Mouse (Mus musculus): ENCODE results near the gene Neurod2. TPM values are rescaled to one million over a fixed set of nuclear protein-coding genes. Genes with fewer than 3 reads are reported as not detected.

Gene Neurod2
- polyA plus RNA-seq, 1 experiment from 2014 or later = 6.5 TPM

DNA sequence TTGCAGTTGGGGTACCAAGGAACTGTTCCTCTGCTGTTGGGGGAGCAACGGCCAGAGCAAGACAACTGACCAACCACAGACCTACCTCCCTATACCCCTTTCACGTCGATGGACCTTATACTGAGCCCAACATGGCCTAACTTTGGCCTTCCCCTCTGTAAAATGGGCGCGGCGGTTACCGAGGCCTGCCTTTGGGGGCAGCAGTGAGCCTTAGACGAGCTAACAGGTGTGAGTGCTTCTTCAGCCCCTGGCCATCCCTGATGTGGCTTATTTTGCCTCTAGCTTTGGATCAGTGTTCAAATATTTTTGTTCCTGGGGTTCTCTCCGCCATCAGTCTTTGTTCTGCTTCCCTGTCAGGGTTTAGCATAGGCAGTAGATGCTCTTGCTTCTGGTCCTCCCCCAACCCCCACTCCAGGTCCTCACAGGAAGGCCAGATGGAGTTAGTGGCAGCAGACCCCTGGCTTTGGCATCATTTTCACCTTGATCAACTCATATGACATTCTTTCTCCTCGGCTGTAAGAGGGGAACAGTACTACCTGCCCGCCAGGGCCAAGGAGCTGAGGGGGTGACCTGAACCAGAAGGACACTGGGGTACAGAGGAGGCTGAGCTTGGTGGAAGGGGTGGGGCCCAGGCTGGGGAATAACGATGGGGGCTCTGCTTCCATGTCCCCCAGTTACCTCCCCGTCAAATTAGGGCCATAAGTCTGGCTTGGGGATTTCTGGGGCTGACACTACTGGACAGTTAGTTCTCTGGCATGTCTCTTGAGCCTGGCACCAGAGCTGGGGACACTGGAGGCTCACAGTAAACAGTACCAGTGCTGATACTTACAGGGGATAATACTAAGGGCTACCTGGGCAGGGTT lies 7.0 kb upstream of the Neurod2 start:
- Histone ChIP-seq H3K27ac (no peak overlapping the region), H3K4me1 (peaks cover 34% of the 10 kb centered on the region), H3K4me2 (no peak overlapping the region), H3K9ac (no peak overlapping the region), H3K9me3 (no peaks in the 10 kb centered on the region), H3K36me3 (replicated peaks) (no peaks in the 10 kb centered on the region), H3K27me3 (replicated peaks) (peaks cover 91% of the 10 kb centered on the region), H3K4me3 (no peak overlapping the region)
- ATAC-seq (replicated peaks) = no peak
- 17% methylated on average over 13 of the region's 13 CpGs for WGBS

DNA sequence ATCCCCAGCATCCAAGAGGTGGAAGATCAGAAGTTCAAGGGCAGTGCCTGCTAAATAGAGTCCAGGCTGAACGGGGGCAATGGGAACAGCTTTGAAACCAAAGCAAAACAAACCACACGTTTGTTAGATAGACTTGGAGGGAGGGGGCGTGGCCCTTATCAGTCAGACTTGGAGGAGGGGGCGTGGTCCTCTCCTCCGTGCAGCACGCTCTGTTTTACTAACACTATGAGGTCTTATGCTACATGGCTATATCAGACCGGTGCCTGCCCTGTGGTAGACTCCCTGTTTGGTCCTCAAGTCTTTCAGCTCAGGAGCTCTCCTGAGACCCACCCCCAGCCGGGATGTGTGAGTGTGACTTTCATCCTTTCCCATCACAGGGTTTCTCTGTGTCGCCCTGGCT lies 5.8 kb upstream of the Neurod2 start:
- no peak overlapping the region for H3K4me2 ChIP-seq
- H3K4me3 ChIP-seq = no peak overlapping the region
- WGBS = 7% methylated on average over 9 of the region's 9 CpGs
- H3K4me1 ChIP-seq = peaks cover 31% of the 10 kb centered on the region
- no peak for ATAC-seq (replicated peaks)
- H3K36me3 ChIP-seq (replicated peaks) = no peaks in the 10 kb centered on the region
- H3K9ac ChIP-seq = no peak overlapping the region
- peaks cover 94% of the 10 kb centered on the region for H3K27me3 ChIP-seq (replicated peaks)
- no peak overlapping the region for H3K27ac ChIP-seq
- H3K9me3 ChIP-seq = no peaks in the 10 kb centered on the region

DNA sequence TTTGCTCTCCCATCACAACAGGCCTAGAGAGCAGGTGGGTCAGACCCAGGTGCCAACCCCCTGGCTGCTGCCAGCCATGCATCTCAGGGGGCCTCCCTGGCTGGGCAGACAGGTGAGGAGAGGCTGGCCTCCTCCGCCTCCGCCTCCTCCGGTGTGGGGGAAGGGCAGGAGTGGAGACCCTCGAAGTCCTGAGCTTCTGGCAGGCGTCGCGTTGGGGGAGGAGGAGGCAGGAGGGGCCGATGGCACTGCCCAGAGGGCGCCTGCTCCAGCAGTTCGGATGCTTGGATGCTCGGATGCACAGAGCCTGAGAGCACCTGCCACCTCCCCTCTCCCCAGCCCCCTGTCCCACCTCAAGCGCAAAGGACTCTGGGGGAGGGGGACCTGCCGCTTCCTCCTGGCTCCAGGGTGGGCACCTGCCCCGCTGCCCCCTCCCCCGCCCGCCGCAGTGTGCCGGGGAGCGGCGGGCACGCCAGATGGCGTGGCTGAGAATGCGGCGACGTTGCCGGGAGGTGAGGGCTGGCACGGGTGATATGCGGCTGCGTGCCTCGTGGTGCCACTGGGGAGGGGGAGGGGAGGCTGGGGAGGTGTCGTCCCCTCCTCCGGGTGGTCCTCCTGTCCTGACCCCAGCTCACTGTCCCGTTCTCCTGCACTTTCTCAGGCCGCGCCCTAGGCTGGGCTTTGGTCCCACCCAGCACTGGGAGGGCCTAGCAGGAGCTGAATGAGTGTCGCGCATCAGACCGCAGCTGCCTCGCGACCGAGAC lies 4.7 kb upstream of the Neurod2 start:
- Histone ChIP-seq H3K4me3 (peak overlapping the region; percentile 36), H3K9ac (peak overlapping the region; percentile 43; the same call in 1 of the 2 replicates), H3K4me1 (peaks cover 25% of the 10 kb centered on the region), H3K9me3 (no peaks in the 10 kb centered on the region), H3K27ac (peak overlapping the region; percentile 45; the same call in 1 of the 2 replicates), H3K4me2 (peak overlapping the region; percentile 65), H3K36me3 (replicated peaks) (no peaks in the 10 kb centered on the region), H3K27me3 (replicated peaks) (peaks cover 92% of the 10 kb centered on the region)
- ATAC-seq (replicated peaks) = peak; percentile 19; the same call in 1 of the 2 replicates
- WGBS = 2% methylated on average over 37 of the region's 41 CpGs

DNA sequence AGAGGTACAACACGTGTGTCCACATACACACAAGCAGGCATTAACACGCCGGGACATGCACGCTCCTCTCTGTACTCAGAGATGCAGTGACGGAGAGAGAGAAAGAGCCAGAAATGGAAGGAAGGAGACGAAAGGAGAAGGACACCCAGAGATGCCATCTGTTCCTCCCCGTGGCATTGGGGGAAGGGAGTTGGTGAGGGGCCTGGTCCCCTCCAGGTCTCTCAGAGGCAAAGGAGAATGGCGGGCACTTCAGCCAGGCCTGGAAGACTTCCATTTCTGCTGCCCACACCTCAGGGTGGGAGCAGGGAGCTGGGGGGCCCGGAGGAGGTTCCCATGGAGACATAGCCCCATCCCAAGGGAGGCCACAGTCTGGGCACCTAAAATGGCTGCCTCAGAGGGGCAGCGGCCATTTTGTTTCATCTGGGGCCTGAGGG lies 3.8 kb upstream of the Neurod2 start:
- H3K4me2 ChIP-seq = no peak overlapping the region
- 73% methylated on average over 10 of the region's 10 CpGs for WGBS

DNA sequence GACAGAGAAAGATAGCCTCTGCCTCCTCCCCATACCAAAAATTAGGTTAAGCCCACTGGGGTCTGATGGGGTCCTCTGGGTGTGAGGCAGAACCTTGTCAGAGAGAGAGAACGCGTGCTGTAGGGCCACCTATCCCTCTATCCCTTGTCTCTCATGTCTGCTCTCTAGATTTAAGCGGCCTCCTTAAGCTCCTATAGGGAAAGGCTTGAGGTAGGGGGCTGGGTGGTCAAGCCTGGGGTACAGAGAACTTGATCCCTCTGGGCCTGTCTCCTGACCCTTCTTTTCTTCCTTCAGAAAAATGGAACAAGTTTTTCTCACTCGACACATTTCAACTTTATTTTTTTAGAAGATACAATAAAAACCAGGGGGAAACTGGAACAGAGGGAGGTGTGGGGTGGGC lies 3.4 kb upstream of the Neurod2 start:
- ATAC-seq (replicated peaks) = no peak
- no peaks in the 10 kb centered on the region for H3K36me3 ChIP-seq (replicated peaks)
- H3K9ac ChIP-seq = no peak overlapping the region
- peaks cover 91% of the 10 kb centered on the region for H3K27me3 ChIP-seq (replicated peaks)
- WGBS = 80% methylated on average over 4 of the region's 4 CpGs
- no peaks in the 10 kb centered on the region for H3K9me3 ChIP-seq
- H3K27ac ChIP-seq = no peak overlapping the region
- no peak overlapping the region for H3K4me2 ChIP-seq
- H3K4me1 ChIP-seq = peaks cover 26% of the 10 kb centered on the region
- no peak overlapping the region for H3K4me3 ChIP-seq

More for the DNA sequence above, 3.8 kb upstream of the Neurod2 start:
- no peak overlapping the region for H3K27ac ChIP-seq
- no peaks in the 10 kb centered on the region for H3K9me3 ChIP-seq
- peaks cover 91% of the 10 kb centered on the region for H3K27me3 ChIP-seq (replicated peaks)
- no peak overlapping the region for H3K4me3 ChIP-seq
- H3K36me3 ChIP-seq (replicated peaks) = no peaks in the 10 kb centered on the region
- H3K4me1 ChIP-seq = peaks cover 24% of the 10 kb centered on the region
- H3K9ac ChIP-seq = no peak overlapping the region
- ATAC-seq (replicated peaks) = no peak

DNA sequence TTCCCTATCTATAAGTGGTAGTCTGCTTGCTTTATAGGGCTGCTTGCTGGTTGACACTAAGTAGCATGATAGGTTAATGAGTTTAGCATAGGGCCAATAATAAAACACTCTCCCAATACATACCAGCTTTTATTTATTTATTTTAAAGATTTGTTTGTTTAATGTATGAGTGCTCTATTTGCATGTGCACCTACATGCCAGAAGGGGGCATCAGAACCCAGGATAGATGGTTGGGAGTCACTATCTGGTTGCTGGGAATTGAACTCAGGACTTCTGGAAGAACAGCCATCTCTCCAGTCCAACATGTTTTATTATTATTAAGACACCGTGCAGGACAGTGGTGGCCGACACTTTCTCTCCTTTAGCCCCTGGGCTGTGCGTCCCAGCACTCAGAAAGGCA lies 2.7 kb upstream of the Neurod2 start:
- no peak for ATAC-seq (replicated peaks)
- Histone ChIP-seq H3K9me3 (no peaks in the 10 kb centered on the region), H3K4me3 (no peak overlapping the region), H3K4me1 (peaks cover 33% of the 10 kb centered on the region), H3K36me3 (replicated peaks) (no peaks in the 10 kb centered on the region), H3K27me3 (replicated peaks) (peaks cover 91% of the 10 kb centered on the region), H3K4me2 (no peak overlapping the region), H3K9ac (no peak overlapping the region), H3K27ac (no peak overlapping the region)
- 87% methylated on average over 3 of the region's 3 CpGs for WGBS

DNA sequence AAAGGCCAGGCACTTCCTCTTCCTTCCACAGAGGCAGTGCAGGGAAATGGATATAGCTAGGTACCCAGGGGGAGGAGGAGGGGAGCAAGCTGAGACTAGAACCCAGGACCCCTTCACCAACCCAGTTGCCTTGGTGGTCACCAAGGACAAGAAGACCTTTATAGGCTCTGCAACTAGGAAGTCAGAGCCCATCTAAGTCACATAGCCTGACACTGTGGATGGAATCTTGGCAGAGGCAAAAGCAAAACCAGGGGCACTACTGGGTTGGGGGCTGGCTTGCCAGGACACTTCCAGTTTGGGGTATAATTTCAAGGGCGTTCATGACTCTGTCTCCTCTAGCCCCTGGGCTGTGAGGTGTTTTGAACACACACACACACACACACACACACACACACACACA lies 2.0 kb upstream of the Neurod2 start:
- WGBS = 92% methylated on average over 1 of the region's 1 CpGs
- no peak overlapping the region for H3K9ac ChIP-seq
- no peak overlapping the region for H3K4me2 ChIP-seq
- H3K27ac ChIP-seq = no peak overlapping the region
- no peaks in the 10 kb centered on the region for H3K36me3 ChIP-seq (replicated peaks)
- H3K27me3 ChIP-seq (replicated peaks) = peaks cover 90% of the 10 kb centered on the region
- ATAC-seq (replicated peaks) = no peak
- H3K4me3 ChIP-seq = no peak overlapping the region
- peaks cover 38% of the 10 kb centered on the region for H3K4me1 ChIP-seq
- no peaks in the 10 kb centered on the region for H3K9me3 ChIP-seq

DNA sequence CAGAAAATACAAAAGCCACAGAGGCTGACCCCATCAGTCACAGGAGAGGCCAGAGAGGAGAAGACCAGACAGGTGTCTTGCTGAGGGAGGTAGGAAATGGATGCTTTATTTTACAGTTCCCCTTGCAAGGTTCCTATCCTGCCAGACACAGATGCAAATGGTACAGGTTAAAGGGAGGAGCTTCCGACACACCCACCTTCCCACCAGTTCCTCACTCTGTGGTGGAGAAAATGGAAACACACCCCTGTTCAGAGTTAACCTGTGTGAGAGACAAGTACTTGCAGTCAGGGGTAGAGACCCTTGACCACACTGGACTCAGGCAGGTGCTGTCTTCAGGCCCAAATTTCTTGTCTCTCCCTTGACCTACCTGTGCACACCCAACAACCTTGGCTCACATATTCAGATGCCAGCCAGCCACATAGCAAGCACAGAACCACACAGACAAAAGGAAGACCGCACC lies 1.3 kb upstream of the Neurod2 start:
- no peak overlapping the region for H3K4me2 ChIP-seq
- H3K36me3 ChIP-seq (replicated peaks) = no peaks in the 10 kb centered on the region
- H3K9ac ChIP-seq = no peak overlapping the region
- no peak overlapping the region for H3K27ac ChIP-seq
- H3K4me3 ChIP-seq = no peak overlapping the region
- peaks cover 90% of the 10 kb centered on the region for H3K27me3 ChIP-seq (replicated peaks)
- WGBS = 52% methylated on average over 2 of the region's 2 CpGs
- H3K4me1 ChIP-seq = peaks cover 40% of the 10 kb centered on the region
- no peaks in the 10 kb centered on the region for H3K9me3 ChIP-seq
- ATAC-seq (replicated peaks) = no peak

DNA sequence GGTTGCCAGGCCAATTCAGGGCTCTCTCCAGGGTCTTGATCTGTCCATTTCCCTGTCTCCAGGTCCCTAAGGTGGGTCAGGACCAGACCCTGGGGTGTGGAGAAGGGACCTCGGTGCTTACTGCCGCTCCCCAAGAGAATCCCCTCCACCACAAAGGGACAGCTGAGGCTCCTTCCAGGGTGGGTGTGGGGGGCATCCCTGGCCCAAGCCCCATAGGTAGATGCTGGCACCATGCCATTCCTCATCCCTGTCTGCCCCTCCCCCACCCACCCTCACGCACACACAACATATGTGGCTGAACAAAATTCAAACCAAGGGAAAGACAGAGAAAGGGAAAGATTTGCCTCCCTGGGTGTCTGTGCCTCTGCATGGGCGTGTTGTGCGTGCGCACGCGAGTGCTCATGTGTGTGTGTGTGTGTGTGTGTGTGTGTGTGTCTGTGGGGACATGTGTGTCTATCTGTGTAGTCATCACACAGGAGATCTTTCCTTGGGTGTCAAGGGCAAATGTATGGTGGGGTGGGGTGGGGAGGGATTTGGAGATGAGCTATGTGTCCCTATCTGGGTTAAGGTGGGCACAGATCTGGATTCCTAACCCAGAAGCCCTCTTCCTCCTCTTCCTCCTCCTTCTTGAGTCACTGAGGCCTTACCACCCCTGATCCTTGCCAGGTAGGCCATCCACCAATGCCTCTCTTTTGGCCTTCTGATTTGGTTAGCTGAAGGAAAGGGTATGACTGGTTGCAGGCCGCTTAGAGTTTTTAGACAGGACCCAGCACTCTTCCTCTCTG lies 704 bp upstream of the Neurod2 start:
- 35% methylated on average over 9 of the region's 9 CpGs for WGBS
- ATAC-seq (replicated peaks) = no peak
- peaks cover 90% of the 10 kb centered on the region for H3K27me3 ChIP-seq (replicated peaks)
- no peak overlapping the region for H3K9ac ChIP-seq
- H3K4me3 ChIP-seq = no peak overlapping the region
- peak overlapping the region; percentile 38 for H3K4me2 ChIP-seq
- H3K4me1 ChIP-seq = peaks cover 40% of the 10 kb centered on the region
- H3K9me3 ChIP-seq = no peaks in the 10 kb centered on the region
- H3K27ac ChIP-seq = peak overlapping the region; percentile 13; the same call in 1 of the 2 replicates
- H3K36me3 ChIP-seq (replicated peaks) = no peaks in the 10 kb centered on the region

DNA sequence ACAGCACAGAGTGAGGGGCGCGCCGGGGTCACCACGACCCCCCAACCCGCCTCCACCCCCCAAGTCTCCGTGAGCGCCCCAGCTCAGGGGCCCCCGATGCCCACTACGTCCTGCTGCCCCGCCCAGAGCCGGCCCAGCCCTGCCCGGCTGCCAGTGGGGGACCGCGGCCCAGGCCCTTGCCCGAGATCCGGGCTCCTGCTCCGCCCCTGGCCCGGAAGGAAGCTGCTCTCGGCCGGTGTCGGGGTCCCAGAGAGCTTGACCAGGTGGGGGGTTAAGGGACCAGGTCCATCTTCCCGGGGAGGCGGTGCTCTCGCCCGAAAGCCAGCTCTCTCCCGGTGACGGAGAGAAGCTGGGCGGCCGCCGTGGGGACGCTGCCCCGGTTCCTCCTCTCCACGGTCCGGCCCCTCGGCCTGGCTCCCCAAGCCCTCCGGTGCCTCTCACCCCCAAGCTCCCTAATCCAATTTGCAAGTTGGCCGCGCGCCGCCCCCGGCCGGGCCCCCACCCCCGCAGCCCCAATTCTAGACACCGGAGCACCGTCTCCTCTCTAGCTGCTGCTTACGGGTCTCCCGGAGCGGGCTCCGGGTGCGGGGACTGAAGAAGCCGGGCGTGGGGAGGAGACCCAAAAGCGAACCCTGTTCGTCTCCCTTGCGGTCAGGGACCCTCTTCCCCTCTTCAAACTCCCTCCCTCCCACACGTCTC lies 928 bp downstream of the Neurod2 start:
- peaks cover 90% of the 10 kb centered on the region for H3K27me3 ChIP-seq (replicated peaks)
- no peak for ATAC-seq (replicated peaks)
- peak overlapping the region; percentile 30 for H3K4me3 ChIP-seq
- peak overlapping the region; percentile 7; the same call in 1 of the 2 replicates for H3K9ac ChIP-seq
- peak overlapping the region; percentile 32 for H3K27ac ChIP-seq
- H3K4me2 ChIP-seq = peak overlapping the region; percentile 38
- WGBS = under 1% methylated on average over 55 of the region's 56 CpGs
- H3K9me3 ChIP-seq = no peaks in the 10 kb centered on the region
- peaks cover 28% of the 10 kb centered on the region for H3K4me1 ChIP-seq
- no peaks in the 10 kb centered on the region for H3K36me3 ChIP-seq (replicated peaks)

DNA sequence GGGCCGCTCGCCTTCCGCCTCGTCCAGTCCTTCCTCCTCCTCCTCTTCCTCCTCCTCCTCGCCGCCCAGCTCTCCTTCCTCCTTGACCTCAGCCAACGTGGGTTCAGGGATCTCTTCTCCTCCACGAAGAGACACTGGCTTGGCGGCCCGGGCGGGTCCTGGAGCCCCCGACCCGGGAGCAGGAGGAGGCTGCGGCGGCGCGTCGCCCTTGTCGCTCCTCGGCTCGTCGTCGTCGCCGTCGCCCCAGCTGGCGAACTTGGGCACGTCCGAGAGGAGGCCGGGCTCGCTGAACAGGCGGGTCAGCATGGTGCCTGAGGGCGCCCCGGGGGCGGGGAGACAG lies 1.4 kb downstream of the Neurod2 start:
- 0% methylated on average over 35 of the region's 35 CpGs for WGBS

More for the DNA sequence above, 1.4 kb downstream of the Neurod2 start:
- no peak for ATAC-seq (replicated peaks)
- Histone ChIP-seq H3K27me3 (replicated peaks) (peaks cover 90% of the 10 kb centered on the region), H3K4me3 (peak overlapping the region; percentile 30), H3K4me2 (peak overlapping the region; percentile 38), H3K36me3 (replicated peaks) (no peaks in the 10 kb centered on the region), H3K4me1 (peaks cover 28% of the 10 kb centered on the region), H3K9me3 (no peaks in the 10 kb centered on the region), H3K9ac (no peak overlapping the region), H3K27ac (peak overlapping the region; percentile 32)

Data from midbrain, embryonic 15.5 days (tissue).